ENCODE assay signal across 16 mouse cellular contexts in genomic region chr9:43564239-43564906, GRCm38 (mm10).
DNase-seq lines count a peak whose midpoint lies in the region; ATAC-seq and TF ChIP-seq lines count a peak whose summit lies in the region.
"Had no signal": no experiment of that assay in that cellular context is flagged by ENCODE, and none has a peak within 500 bp of the region (broad histone marks: within the 10 kb centered on the region; RNA-seq: fewer than 3 reads in every experiment).

No protein-coding gene starts in this region.

- no peaks in the 10 kb centered on the region for H3K36me3 ChIP-seq in hindbrain, embryonic 10.5 days
- no peaks in the 10 kb centered on the region for H3K36me3 ChIP-seq in hindbrain, embryonic 14.5 days (replicated peaks; ENCODE audit: control insufficient read depth, insufficient read depth)
- H3K36me3 ChIP-seq in midbrain, embryonic 10.5 days = no peaks in the 10 kb centered on the region
- no peaks in the 10 kb centered on the region for H3K36me3 ChIP-seq in midbrain, postnatal 0 days (ENCODE audit: insufficient read depth, low read length)
- H3K36me3 ChIP-seq in midbrain, embryonic 12.5 days = no peaks in the 10 kb centered on the region
- H3K36me3 ChIP-seq in intestine, postnatal 0 days (ENCODE audit: control insufficient read depth, insufficient read depth) = no peaks in the 10 kb centered on the region
- H3K36me3 ChIP-seq: limb, embryonic 12.5 days; liver, embryonic 13.5 days; lung, embryonic 15.5 days had no signal

- H3K27ac ChIP-seq in hindbrain, embryonic 10.5 days = peak overlapping the region; percentile 77
- H3K27ac ChIP-seq in hindbrain, embryonic 14.5 days = no peak overlapping the region
- H3K27ac ChIP-seq in midbrain, embryonic 10.5 days (replicated peaks) = peak overlapping the region; percentile 23
- no peak overlapping the region for H3K27ac ChIP-seq in midbrain, postnatal 0 days (ENCODE audit: low read depth, low read length)
- peak overlapping the region; percentile 26; the same call in 1 of the 2 replicates for H3K27ac ChIP-seq in midbrain, embryonic 12.5 days (replicated peaks)
- H3K27ac ChIP-seq in intestine, postnatal 0 days (ENCODE audit: low read depth, low read length) = no peak overlapping the region
- H3K27ac ChIP-seq: limb, embryonic 12.5 days; liver, embryonic 13.5 days; lung, embryonic 15.5 days had no signal

- no peak overlapping the region for H3K4me3 ChIP-seq in hindbrain, embryonic 10.5 days
- no peak overlapping the region for H3K4me3 ChIP-seq in hindbrain, embryonic 14.5 days (replicated peaks; ENCODE audit: low read length)
- no peak overlapping the region for H3K4me3 ChIP-seq in midbrain, embryonic 10.5 days
- no peak overlapping the region for H3K4me3 ChIP-seq in midbrain, postnatal 0 days (ENCODE audit: low read depth, low read length)
- H3K4me3 ChIP-seq in midbrain, embryonic 12.5 days = no peak overlapping the region
- no peak overlapping the region for H3K4me3 ChIP-seq in intestine, postnatal 0 days (ENCODE audit: low read depth, low read length)
- H3K4me3 ChIP-seq: limb, embryonic 12.5 days; liver, embryonic 13.5 days; lung, embryonic 15.5 days had no signal

- no peak for TF ChIP-seq CTCF in midbrain, postnatal 0 days (IDR thresholded peaks at IDR 0.05)
- no peak for TF ChIP-seq CTCF in intestine, postnatal 0 days (IDR thresholded peaks at IDR 0.05; ENCODE audit: low read depth)

- H3K9ac ChIP-seq in hindbrain, embryonic 14.5 days = no peak overlapping the region
- no peak overlapping the region for H3K9ac ChIP-seq in midbrain, postnatal 0 days (replicated peaks; ENCODE audit: low read length, poor library complexity, severe bottlenecking)
- no peak overlapping the region for H3K9ac ChIP-seq in midbrain, embryonic 12.5 days (replicated peaks)
- H3K9ac ChIP-seq in intestine, postnatal 0 days (ENCODE audit: low read depth, low read length) = no peak overlapping the region
- H3K9ac ChIP-seq: limb, embryonic 12.5 days; liver, embryonic 13.5 days; lung, embryonic 15.5 days had no signal

- peaks cover 32% of the 10 kb centered on the region for H3K4me1 ChIP-seq in hindbrain, embryonic 10.5 days (replicated peaks)
- no peaks in the 10 kb centered on the region for H3K4me1 ChIP-seq in hindbrain, embryonic 14.5 days (replicated peaks; ENCODE audit: control insufficient read depth, insufficient read depth, low read length)
- peaks cover 31% of the 10 kb centered on the region for H3K4me1 ChIP-seq in midbrain, embryonic 10.5 days
- H3K4me1 ChIP-seq in midbrain, postnatal 0 days (ENCODE audit: insufficient read depth, low read length) = peaks cover 6% of the 10 kb centered on the region; the same call in 1 of the 2 replicates
- peaks cover 4% of the 10 kb centered on the region; the same call in 1 of the 2 replicates for H3K4me1 ChIP-seq in midbrain, embryonic 12.5 days
- no peaks in the 10 kb centered on the region for H3K4me1 ChIP-seq in intestine, postnatal 0 days (replicated peaks; ENCODE audit: control insufficient read depth, insufficient read depth, low read length)
- H3K4me1 ChIP-seq: liver, embryonic 13.5 days; lung, embryonic 15.5 days had no signal

- no peak overlapping the region for H3K4me2 ChIP-seq in hindbrain, embryonic 14.5 days (replicated peaks)
- H3K4me2 ChIP-seq in midbrain, postnatal 0 days (ENCODE audit: low read depth, low read length, poor library complexity, severe bottlenecking) = no peak overlapping the region
- 0 out of 2 replicates have a peak overlapping the region, but pooled peaks have one; percentile 17 for H3K4me2 ChIP-seq in midbrain, embryonic 12.5 days (replicated peaks)
- H3K4me2 ChIP-seq in intestine, postnatal 0 days (replicated peaks; ENCODE audit: low read depth) = no peak overlapping the region
- H3K4me2 ChIP-seq: limb, embryonic 12.5 days; liver, embryonic 13.5 days; lung, embryonic 15.5 days had no signal

- peaks cover 4% of the 10 kb centered on the region; the same call in 1 of the 2 replicates for H3K27me3 ChIP-seq in hindbrain, embryonic 10.5 days (ENCODE audit: insufficient read depth, poor library complexity, severe bottlenecking)
- H3K27me3 ChIP-seq in hindbrain, embryonic 14.5 days (ENCODE audit: control insufficient read depth, insufficient read depth, low read length) = no peaks in the 10 kb centered on the region
- peaks cover 12% of the 10 kb centered on the region; the same call in 1 of the 2 replicates for H3K27me3 ChIP-seq in midbrain, embryonic 10.5 days (ENCODE audit: low read depth, poor library complexity, severe bottlenecking)
- no peaks in the 10 kb centered on the region for H3K27me3 ChIP-seq in midbrain, postnatal 0 days (ENCODE audit: insufficient read depth, low read length)
- H3K27me3 ChIP-seq in midbrain, embryonic 12.5 days = peaks cover 13% of the 10 kb centered on the region; the same call in 1 of the 2 replicates
- H3K27me3 ChIP-seq in intestine, postnatal 0 days (replicated peaks; ENCODE audit: control insufficient read depth, insufficient read depth, low read length) = no peaks in the 10 kb centered on the region
- H3K27me3 ChIP-seq: limb, embryonic 12.5 days; liver, embryonic 13.5 days; lung, embryonic 15.5 days had no signal

- no peak for ATAC-seq in hindbrain, embryonic 14.5 days (ENCODE audit: low FRiP score)
- no peak for ATAC-seq in midbrain, postnatal 0 days (ENCODE audit: low FRiP score)
- ATAC-seq in midbrain, embryonic 12.5 days (ENCODE audit: low FRiP score, low read depth) = no peak
- no peak for ATAC-seq in intestine, postnatal 0 days
- ATAC-seq: inflammation-experienced regulatory T-cells, adult 6 months had no signal

- no peaks in the 10 kb centered on the region for H3K9me3 ChIP-seq in hindbrain, embryonic 10.5 days
- no peaks in the 10 kb centered on the region for H3K9me3 ChIP-seq in hindbrain, embryonic 14.5 days (ENCODE audit: control insufficient read depth, low read length)
- H3K9me3 ChIP-seq in midbrain, embryonic 10.5 days (replicated peaks) = no peaks in the 10 kb centered on the region
- no peaks in the 10 kb centered on the region for H3K9me3 ChIP-seq in midbrain, postnatal 0 days (ENCODE audit: low read length)
- H3K9me3 ChIP-seq in midbrain, embryonic 12.5 days = no peaks in the 10 kb centered on the region
- H3K9me3 ChIP-seq in intestine, postnatal 0 days (ENCODE audit: control insufficient read depth) = no peaks in the 10 kb centered on the region
- H3K9me3 ChIP-seq: limb, embryonic 12.5 days; liver, embryonic 13.5 days; lung, embryonic 15.5 days had no signal

- peak; percentile 49 for DNase-seq in hindbrain, embryonic 10.5 days (ENCODE audit: low spot score)
- no peak for DNase-seq in hindbrain, embryonic 14.5 days (ENCODE audit: low spot score)
- peak; percentile 62 for DNase-seq in midbrain, embryonic 10.5 days (ENCODE audit: low spot score)
- DNase-seq in midbrain, postnatal 0 days (ENCODE audit: low spot score) = no peak
- DNase-seq in adrenal gland, postnatal 10 days = no peak
- no peak for DNase-seq in c-Kit-positive CD71-positive TER-119-positive erythroid progenitor cells, embryonic 14.5 days (ENCODE audit: low spot score)
- DNase-seq: cerebellum, adult 11 months; heart, postnatal 10 days; liver, embryonic 13.5 days; right cerebral cortex, postnatal 4 days; thymus, postnatal 25 days had no signal

- WGBS in hindbrain, embryonic 10.5 days = 54% methylated on average over 22 of the region's 22 CpGs
- 37% methylated on average over 22 of the region's 22 CpGs for WGBS in hindbrain, embryonic 14.5 days
- WGBS in midbrain, embryonic 10.5 days = 51% methylated on average over 22 of the region's 22 CpGs
- WGBS in midbrain, postnatal 0 days = 29% methylated on average over 22 of the region's 22 CpGs
- 48% methylated on average over 22 of the region's 22 CpGs for WGBS in midbrain, embryonic 12.5 days
- 86% methylated on average over 22 of the region's 22 CpGs for WGBS in intestine, postnatal 0 days

Comparison
In these comparisons a context has a peak if more than half of its experiments do, and no peak if none do; other contexts are left out.
1. DNase-seq: peak in hindbrain, embryonic 10.5 days (single experiment) and midbrain, embryonic 10.5 days (single experiment); none in hindbrain, embryonic 14.5 days (single experiment), midbrain, postnatal 0 days (single experiment), adrenal gland, postnatal 10 days (single experiment) and c-Kit-positive CD71-positive TER-119-positive erythroid progenitor cells, embryonic 14.5 days (single experiment).
2. H3K27ac ChIP-seq: peak in hindbrain, embryonic 10.5 days (single experiment), midbrain, embryonic 10.5 days (single experiment) and midbrain, embryonic 12.5 days (single experiment); none in hindbrain, embryonic 14.5 days (single experiment), midbrain, postnatal 0 days (single experiment) and intestine, postnatal 0 days (single experiment).